Mouse (Mus musculus): ENCODE measurements around the gene Ube2e3. TPM values are rescaled to one million over a fixed set of nuclear protein-coding genes. Genes with fewer than 3 reads are reported as not detected.

Gene Ube2e3
- total RNA-seq, 2 experiments from 2014 or later = 127 to 139 TPM

DNA sequence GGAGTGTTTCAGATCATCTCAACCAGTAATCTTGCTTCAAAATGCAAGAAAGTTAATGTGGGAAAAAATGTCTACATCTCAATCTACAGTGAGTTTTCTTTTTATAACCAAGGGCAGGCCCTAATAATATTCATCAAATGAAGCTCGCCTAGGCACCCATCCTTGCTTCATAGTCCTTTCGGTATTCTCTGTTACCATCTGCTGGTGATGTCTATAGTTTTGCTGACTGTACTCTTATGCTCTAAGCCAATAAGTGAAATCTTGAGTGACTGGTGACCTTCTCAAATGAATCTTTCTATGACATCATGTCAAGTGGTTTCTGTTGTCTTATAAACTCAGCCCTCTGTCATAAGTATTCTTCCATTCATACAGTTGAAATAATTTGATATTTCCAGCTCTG lies 97.1 kb downstream of the Ube2e3 start:
- no peak for DNase-seq (ENCODE audit: low spot score in 2 of 2)
- intact Hi-C loops (cut with DNase I) = no loop called here

DNA sequence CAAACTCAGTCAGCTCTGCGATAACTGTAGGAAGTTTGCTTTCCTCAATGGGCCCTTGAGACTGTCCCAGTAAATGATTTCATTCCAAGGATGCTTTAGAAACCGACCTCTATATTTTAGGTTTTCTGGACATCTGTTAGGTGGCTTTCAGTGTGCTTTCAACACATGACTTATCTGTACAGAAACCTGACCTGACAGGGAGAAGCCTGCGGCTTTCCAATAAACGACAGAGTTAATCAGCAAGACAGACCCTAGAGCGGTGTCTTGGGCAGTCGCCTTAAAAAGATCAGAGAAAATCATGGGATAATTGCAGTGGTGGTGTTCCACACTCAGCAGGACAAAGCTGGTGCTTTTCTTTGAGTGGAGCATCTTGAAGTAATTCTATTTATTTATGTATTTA lies 97.5 kb downstream of the Ube2e3 start:
- intact Hi-C loops (cut with DNase I) = no loop called here
- no peak for DNase-seq (ENCODE audit: low spot score in 2 of 2)

DNA sequence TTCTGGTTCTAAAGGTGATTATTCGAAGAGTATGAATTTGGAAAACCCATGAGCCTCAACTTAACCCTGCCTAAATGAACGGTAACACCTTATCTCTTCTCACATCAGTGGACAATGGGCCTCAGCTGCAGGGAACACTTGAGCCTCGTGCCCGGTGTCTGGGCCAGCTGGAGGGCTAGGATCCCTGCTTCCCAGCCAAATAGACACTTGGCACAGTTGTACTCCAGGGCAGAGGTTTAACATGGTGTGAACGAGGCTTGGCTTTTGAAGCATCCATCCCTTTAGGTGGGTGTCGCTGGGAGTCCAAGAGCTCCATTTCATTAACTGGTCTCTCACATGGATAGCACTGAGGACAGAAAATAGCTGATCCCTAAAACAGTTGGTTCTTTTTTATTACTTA lies 102.2 kb downstream of the Ube2e3 start:
- intact Hi-C loops (cut with DNase I) = no loop called here
- no peak for DNase-seq (ENCODE audit: low spot score in 2 of 2)
